8 mouse cellular contexts compared by ENCODE assay signal in the genomic region with DNA sequence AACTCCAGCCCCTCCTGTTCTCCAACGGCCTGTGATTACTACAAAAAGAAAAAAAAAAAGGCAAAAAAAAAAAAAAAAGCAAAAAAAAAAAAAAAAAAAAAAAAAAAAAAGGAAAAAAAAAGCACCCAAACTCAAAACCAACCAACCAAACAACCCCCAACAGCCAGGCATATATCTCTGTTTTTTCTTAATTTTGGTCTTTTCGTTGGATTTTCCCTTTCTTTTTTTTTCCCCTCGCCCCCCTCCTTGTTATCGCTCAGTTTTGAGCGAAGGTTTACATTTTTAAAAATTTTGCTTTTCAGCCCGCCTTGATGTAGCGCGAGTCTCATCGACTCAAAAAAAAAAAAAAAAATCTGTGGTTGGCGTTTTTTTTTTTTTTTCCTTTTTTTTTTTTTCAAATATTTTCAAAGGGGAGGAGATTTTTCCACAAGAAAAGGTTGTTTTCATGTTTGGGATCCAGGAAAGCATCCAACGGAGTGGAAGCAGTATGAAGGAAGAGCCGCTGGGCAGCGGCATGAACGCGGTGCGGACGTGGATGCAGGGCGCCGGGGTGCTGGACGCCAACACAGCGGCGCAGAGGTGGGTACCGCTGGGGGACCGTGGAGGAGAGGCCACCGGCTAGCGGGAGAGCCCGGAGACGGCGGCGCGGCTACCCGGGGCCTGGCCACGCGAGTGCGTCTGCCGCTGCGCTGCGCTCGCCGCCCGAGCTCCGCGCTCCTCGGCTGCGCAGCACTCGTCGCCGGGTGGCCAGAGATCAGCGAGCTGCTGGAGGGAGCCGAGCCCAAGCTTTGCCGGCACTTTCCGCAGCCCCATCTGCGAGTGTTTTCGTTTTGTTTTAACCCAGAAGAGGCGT. TPM values are rescaled to one million over a fixed set of nuclear protein-coding genes. Genes with fewer than 3 reads are reported as not detected.
DNase-seq lines count a peak whose midpoint lies in the region; ATAC-seq and TF ChIP-seq lines count a peak whose summit lies in the region.

No protein-coding gene starts in this region.

- no peak for ATAC-seq in megakaryocyte, adult 5-6 weeks (ENCODE audit: poor library complexity, severe bottlenecking)
- no peak for ATAC-seq in intestine, embryonic 14.5 days (replicated peaks; ENCODE audit: low FRiP score, low TSS enrichment, low read depth)
- no peak for ATAC-seq in liver, embryonic 14.5 days (ENCODE audit: insufficient read depth)
- ATAC-seq in neural tube, embryonic 15.5 days (ENCODE audit: low FRiP score) = no peak

- TF ChIP-seq CTCF in liver, embryonic 14.5 days (IDR thresholded peaks at IDR 0.05; ENCODE audit: low read depth) = no peak

- peak; percentile 69 to 77 for DNase-seq in cerebellum, postnatal 14 days
- DNase-seq in gastrocnemius, postnatal 4 days (ENCODE audit: low spot score in 2 of 2) = peak; percentile 39 to 56
- DNase-seq in intestine, embryonic 14.5 days (ENCODE audit: low spot score) = peak; percentile 79
- no peak for DNase-seq in liver, embryonic 14.5 days (ENCODE audit: low read depth in 3 of 3, low spot score in 3 of 3)
- DNase-seq in c-Kit-positive CD71-positive TER-119-positive erythroid progenitor cells, embryonic 14.5 days (ENCODE audit: low spot score) = no peak

- H3K4me1 ChIP-seq in megakaryocyte, embryonic 14.5 days = peaks cover 40% of the 10 kb centered on the region
- peaks cover 13% of the 10 kb centered on the region for H3K4me1 ChIP-seq in intestine, embryonic 14.5 days (replicated peaks; ENCODE audit: control insufficient read depth, insufficient read depth, low read length)
- no peaks in the 10 kb centered on the region for H3K4me1 ChIP-seq in liver, embryonic 14.5 days (replicated peaks; ENCODE audit: control insufficient read depth in 2 of 2, insufficient read depth in 2 of 2, low read length in 1 of 2)
- H3K4me1 ChIP-seq in neural tube, embryonic 15.5 days = peaks cover 43% of the 10 kb centered on the region

- peak overlapping the region; percentile 64; the same call in 1 of the 2 replicates for H3K27ac ChIP-seq in intestine, embryonic 14.5 days (ENCODE audit: low read depth)
- no peak overlapping the region for H3K27ac ChIP-seq in liver, embryonic 14.5 days
- H3K27ac ChIP-seq in neural tube, embryonic 15.5 days (replicated peaks) = peak overlapping the region; percentile 95

- H3K9ac ChIP-seq in intestine, embryonic 14.5 days (ENCODE audit: low read length) = peak overlapping the region; percentile 53
- H3K9ac ChIP-seq in liver, embryonic 14.5 days (replicated peaks) = no peak overlapping the region
- H3K9ac ChIP-seq in neural tube, embryonic 15.5 days (replicated peaks) = peak overlapping the region; percentile 86

- no peaks in the 10 kb centered on the region for H3K9me3 ChIP-seq in megakaryocyte, embryonic 14.5 days
- no peaks in the 10 kb centered on the region for H3K9me3 ChIP-seq in intestine, embryonic 14.5 days (ENCODE audit: control insufficient read depth, low read length)
- H3K9me3 ChIP-seq in liver, embryonic 14.5 days (ENCODE audit: control insufficient read depth, low read length) = no peaks in the 10 kb centered on the region
- no peaks in the 10 kb centered on the region for H3K9me3 ChIP-seq in neural tube, embryonic 15.5 days (replicated peaks)

- H3K4me3 ChIP-seq in megakaryocyte, embryonic 14.5 days (replicated peaks) = peak overlapping the region; percentile 91
- peak overlapping the region; percentile 49 for H3K4me3 ChIP-seq in intestine, embryonic 14.5 days (ENCODE audit: low read depth, low read length)
- H3K4me3 ChIP-seq in liver, embryonic 14.5 days (ENCODE audit: insufficient read depth in 1 of 2, low read depth in 2 of 2, low read length in 2 of 2) = peak overlapping the region; percentile 31 to 34
- H3K4me3 ChIP-seq in neural tube, embryonic 15.5 days (replicated peaks) = peak overlapping the region; percentile 69

- TF ChIP-seq EP300 in liver, embryonic 14.5 days (IDR thresholded peaks at IDR 0.05; ENCODE audit: low read depth) = no peak

- peaks cover 84% of the 10 kb centered on the region for H3K27me3 ChIP-seq in megakaryocyte, embryonic 14.5 days (replicated peaks)
- H3K27me3 ChIP-seq in intestine, embryonic 14.5 days (replicated peaks; ENCODE audit: control insufficient read depth, insufficient read depth, low read length) = peaks cover 77% of the 10 kb centered on the region
- H3K27me3 ChIP-seq in liver, embryonic 14.5 days (ENCODE audit: control insufficient read depth, insufficient read depth, low read length) = peaks cover 86% of the 10 kb centered on the region
- peaks cover 8% of the 10 kb centered on the region; the same call in 1 of the 2 replicates for H3K27me3 ChIP-seq in neural tube, embryonic 15.5 days (replicated peaks)

- under 1% methylated on average over 50 of the region's 55 CpGs for WGBS in intestine, embryonic 14.5 days
- WGBS in liver, embryonic 14.5 days (ENCODE audit: insufficient replicate concordance) = under 1% methylated on average over 51 of the region's 55 CpGs
- WGBS in neural tube, embryonic 15.5 days = under 1% methylated on average over 55 of the region's 55 CpGs

- H3K4me2 ChIP-seq in intestine, embryonic 14.5 days (ENCODE audit: low read length) = peak overlapping the region; percentile 74
- H3K4me2 ChIP-seq in liver, embryonic 14.5 days (ENCODE audit: low read depth) = peak overlapping the region; percentile 49
- peak overlapping the region; percentile 91 for H3K4me2 ChIP-seq in neural tube, embryonic 15.5 days

- no peaks in the 10 kb centered on the region for H3K36me3 ChIP-seq in megakaryocyte, embryonic 14.5 days (replicated peaks; ENCODE audit: low read length)
- H3K36me3 ChIP-seq in intestine, embryonic 14.5 days (ENCODE audit: control insufficient read depth, insufficient read depth, low read length) = no peaks in the 10 kb centered on the region
- H3K36me3 ChIP-seq in liver, embryonic 14.5 days (replicated peaks; ENCODE audit: control insufficient read depth, insufficient read depth, low read depth) = no peaks in the 10 kb centered on the region
- no peaks in the 10 kb centered on the region for H3K36me3 ChIP-seq in neural tube, embryonic 15.5 days

RNA-seq across cellular contexts. Expression of gene Ebf1, which starts 0.8 kb away (rescaled TPM):
- polyA plus RNA-seq in megakaryocyte, embryonic 14.5 days (2012; ENCODE audit: insufficient read depth, low replicate concordance) = 0.38 TPM in 1 of 2 replicates, not detected in the other
- total RNA-seq in megakaryocyte, adult 5-6 weeks (2015) = 0.09 and 0.25 TPM in 2 replicates
- total RNA-seq in megakaryocyte, adult 5-6 weeks (2017) = 0.33 TPM in 1 of 2 replicates, not detected in the other
- total RNA-seq in gastrocnemius, postnatal 4 days (2021) = 10 to 100 TPM; 55.7 to 56.6 TPM
- polyA plus RNA-seq in intestine, embryonic 14.5 days (2014; fragmentation: Nextera tagmentation; extraction: Ambion mirVana) = 8.4 and 10.0 TPM in 2 replicates
- 0.19 and 0.20 TPM in 2 replicates for polyA plus RNA-seq in liver, embryonic 14.5 days (2012; rRNA removed)
- polyA plus RNA-seq in liver, embryonic 14.5 days (2014; fragmentation: Nextera tagmentation; extraction: Ambion mirVana) = 0.27 and 0.34 TPM in 2 replicates
- polyA plus RNA-seq in neural tube, embryonic 15.5 days (2015; fragmentation: Nextera tagmentation; extraction: Ambion mirVana) = 157 and 168 TPM in 2 replicates

Comparison
In these comparisons a context has a peak if more than half of its experiments do, and no peak if none do; other contexts are left out.
1. H3K4me3 ChIP-seq: peak in every context shown above with its lines; median percentile 91 in megakaryocyte, embryonic 14.5 days; 69 in neural tube, embryonic 15.5 days; 49 in intestine, embryonic 14.5 days; 32 in liver, embryonic 14.5 days.
2. DNase-seq: peak in cerebellum, postnatal 14 days (2 of 2), gastrocnemius, postnatal 4 days (2 of 2) and intestine, embryonic 14.5 days (single experiment); none in liver, embryonic 14.5 days (0 of 3) and c-Kit-positive CD71-positive TER-119-positive erythroid progenitor cells, embryonic 14.5 days (single experiment).
3. RNA of gene Ebf1, which starts 0.8 kb away (polyA plus RNA-seq): 157 to 168 TPM in neural tube, embryonic 15.5 days; 8.4 to 10.0 TPM in intestine, embryonic 14.5 days, 0.38 TPM in megakaryocyte, embryonic 14.5 days and 0.19 to 0.34 TPM in liver, embryonic 14.5 days; every median in the first group is over 10 times any median in the second.
4. Peak in every context shown above with its lines, with median percentiles within 50 percentile points of each other: H3K4me2 ChIP-seq.